Mouse (Mus musculus) heart, embryonic 13.5 days (tissue): Measurements from ENCODE around the gene Ptprg. TPM values are rescaled to one million over a fixed set of nuclear protein-coding genes. Genes with fewer than 3 reads are reported as not detected.

Source experiments
- ATAC-seq: fragments of 200-750 bp; cut with Nextera tagmentation; 2 replicates; pipeline ENCODE4 v1.8.0; 2017; ENCODE audit warnings: moderate TSS enrichment; ENCODE audit not compliant: insufficient number of reproducible peaks, low FRiP score, low TSS enrichment; ENCODE audit errors: extremely low read depth
- H3K27ac ChIP-seq: fragments of 300-500 bp; sonication (generic); replicated peaks from 2 replicates; pipeline ENCODE4 v1.5.1; 2015; ENCODE audit warnings: moderate library complexity, mild to moderate bottlenecking, inconsistent platforms
- H3K27me3 ChIP-seq: fragments of 300-500 bp; sonication (generic); replicated peaks from 2 replicates; pipeline ENCODE4 v1.6.1; 2015; ENCODE audit warnings: mild to moderate bottlenecking, inconsistent platforms
- H3K36me3 ChIP-seq: fragments of 300-500 bp; sonication (generic); 2 replicates; pipeline ENCODE4 v1.6.1; 2015; ENCODE audit warnings: mild to moderate bottlenecking, inconsistent platforms
- H3K4me1 ChIP-seq: fragments of 300-500 bp; sonication (generic); 2 replicates; pipeline ENCODE4 v1.6.1; 2015; ENCODE audit warnings: inconsistent platforms
- H3K4me2 ChIP-seq: fragments of 300-500 bp; sonication (generic); 2 replicates; pipeline ENCODE4 v1.6.1; 2015; ENCODE audit warnings: inconsistent platforms, mild to moderate bottlenecking, moderate library complexity
- H3K4me3 ChIP-seq: fragments of 300-500 bp; sonication (generic); 2 replicates; pipeline ENCODE4 v1.5.1; 2015; ENCODE audit warnings: moderate library complexity, mild to moderate bottlenecking, inconsistent platforms
- H3K9ac ChIP-seq: fragments of 300-500 bp; sonication (generic); 2 replicates; pipeline ENCODE4 v1.6.1; 2015; ENCODE audit warnings: inconsistent platforms, mild to moderate bottlenecking, moderate library complexity
- H3K9me3 ChIP-seq: fragments of 300-500 bp; sonication (generic); 2 replicates; pipeline ENCODE4 v1.6.1; 2016; ENCODE audit warnings: inconsistent platforms
- WGBS: fragments of 180-500 bp; shearing (Covaris S2); methylation state at CpG from one replicate; pipeline ENCODE4 v1.1.7; 2015; ENCODE audit warnings: mixed read lengths; 5-methylcytosine and 5-hydroxymethylcytosine counted together
- polyA plus RNA-seq: library from polyadenylated mRNA; unstranded; fragments of >200 nt; fragmentation: Nextera tagmentation; extraction: Ambion mirVana; gene quantifications from 2 replicates; pipeline ENCODE4 v1.2.1, GENCODE M21; 2015

Gene Ptprg
- polyA plus RNA-seq, 1 experiment from 2014 or later, result 18.3 TPM

GRCm38 (mm10) chr14:11688142-11688541, 134.8 kb downstream of the Ptprg start:
- Histone ChIP-seq H3K4me2 (no peak overlapping the region), H3K27ac (peak overlapping the region; percentile 58; the same call in 1 of the 2 replicates)
- 61% methylated on average over 6 of the region's 6 CpGs for WGBS

GRCm38 (mm10) chr14:11690066-11690465, 136.7 kb downstream of the Ptprg start:
- WGBS, result 88% methylated on average over 1 of the region's 1 CpGs
- Histone ChIP-seq H3K4me2 (no peak overlapping the region), H3K4me3 (no peak overlapping the region), H3K9ac (no peak overlapping the region), H3K4me1 (peaks cover 28% of the 10 kb centered on the region), H3K27me3 (no peaks in the 10 kb centered on the region), H3K9me3 (no peaks in the 10 kb centered on the region), H3K27ac (no peak overlapping the region), H3K36me3 (no peaks in the 10 kb centered on the region)
- no peak for ATAC-seq

More at GRCm38 (mm10) chr14:11688142-11688541, 134.8 kb downstream of the Ptprg start:
- H3K4me1 ChIP-seq, result peaks cover 37% of the 10 kb centered on the region
- H3K27me3 ChIP-seq, result no peaks in the 10 kb centered on the region
- ATAC-seq, result no peak
- no peak overlapping the region for H3K4me3 ChIP-seq
- H3K36me3 ChIP-seq, result no peaks in the 10 kb centered on the region
- no peaks in the 10 kb centered on the region for H3K9me3 ChIP-seq
- no peak overlapping the region for H3K9ac ChIP-seq

- ATAC-seq, result no peak
- 84% methylated on average over 3 of the region's 3 CpGs for WGBS
- no peak overlapping the region for H3K4me3 ChIP-seq
These were observed 138.2 kb downstream of the Ptprg start for GRCm38 (mm10) chr14:11691531-11691930.

GRCm38 (mm10) chr14:11698880-11699279, 145.5 kb downstream of the Ptprg start:
- Histone ChIP-seq H3K27ac (0 out of 2 replicates have a peak overlapping the region, but pooled peaks have one; percentile 0), H3K4me3 (no peak overlapping the region), H3K4me2 (no peak overlapping the region), H3K4me1 (peaks cover 52% of the 10 kb centered on the region), H3K36me3 (no peaks in the 10 kb centered on the region), H3K9me3 (no peaks in the 10 kb centered on the region), H3K9ac (no peak overlapping the region), H3K27me3 (no peaks in the 10 kb centered on the region)
- WGBS, result 60% methylated on average over 4 of the region's 4 CpGs
- no peak for ATAC-seq

More at GRCm38 (mm10) chr14:11691531-11691930, 138.2 kb downstream of the Ptprg start:
- no peaks in the 10 kb centered on the region for H3K9me3 ChIP-seq
- H3K36me3 ChIP-seq, result no peaks in the 10 kb centered on the region
- H3K4me1 ChIP-seq, result peaks cover 32% of the 10 kb centered on the region
- H3K27me3 ChIP-seq, result no peaks in the 10 kb centered on the region
- no peak overlapping the region for H3K9ac ChIP-seq
- H3K4me2 ChIP-seq, result no peak overlapping the region
- no peak overlapping the region for H3K27ac ChIP-seq

- Histone ChIP-seq H3K27ac (no peak overlapping the region), H3K9ac (no peak overlapping the region)
These were observed 146.3 kb downstream of the Ptprg start for GRCm38 (mm10) chr14:11699654-11700053.

GRCm38 (mm10) chr14:11701516-11702249, 148.4 kb downstream of the Ptprg start:
- no peaks in the 10 kb centered on the region for H3K27me3 ChIP-seq
- H3K36me3 ChIP-seq, result no peaks in the 10 kb centered on the region
- H3K4me2 ChIP-seq, result no peak overlapping the region
- H3K9me3 ChIP-seq, result no peaks in the 10 kb centered on the region
- no peak for ATAC-seq
- H3K4me3 ChIP-seq, result no peak overlapping the region
- H3K27ac ChIP-seq, result no peak overlapping the region
- peaks cover 54% of the 10 kb centered on the region for H3K4me1 ChIP-seq
- no peak overlapping the region for H3K9ac ChIP-seq
- WGBS, result 67% methylated on average over 9 of the region's 9 CpGs

More at GRCm38 (mm10) chr14:11699654-11700053, 146.3 kb downstream of the Ptprg start:
- H3K4me3 ChIP-seq, result no peak overlapping the region
- no peaks in the 10 kb centered on the region for H3K27me3 ChIP-seq
- peaks cover 53% of the 10 kb centered on the region for H3K4me1 ChIP-seq
- no peaks in the 10 kb centered on the region for H3K36me3 ChIP-seq
- ATAC-seq, result no peak
- WGBS, result 86% methylated on average over 2 of the region's 2 CpGs
- H3K4me2 ChIP-seq, result no peak overlapping the region
- no peaks in the 10 kb centered on the region for H3K9me3 ChIP-seq

- no peak overlapping the region for H3K27ac ChIP-seq
- no peak for ATAC-seq
- WGBS, result 61% methylated on average over 11 of the region's 11 CpGs
- no peak overlapping the region for H3K4me3 ChIP-seq
- no peaks in the 10 kb centered on the region for H3K27me3 ChIP-seq
- no peaks in the 10 kb centered on the region for H3K36me3 ChIP-seq
- H3K9me3 ChIP-seq, result no peaks in the 10 kb centered on the region
- H3K4me1 ChIP-seq, result peaks cover 54% of the 10 kb centered on the region
- H3K4me2 ChIP-seq, result no peak overlapping the region
- no peak overlapping the region for H3K9ac ChIP-seq
These were observed 149.6 kb downstream of the Ptprg start for GRCm38 (mm10) chr14:11702770-11703477.

- Histone ChIP-seq H3K4me3 (no peak overlapping the region), H3K27me3 (no peaks in the 10 kb centered on the region), H3K4me1 (peaks cover 46% of the 10 kb centered on the region), H3K27ac (no peak overlapping the region), H3K4me2 (no peak overlapping the region), H3K9me3 (no peaks in the 10 kb centered on the region), H3K9ac (no peak overlapping the region), H3K36me3 (no peaks in the 10 kb centered on the region)
- WGBS, result 23% methylated on average over 2 of the region's 2 CpGs
- no peak for ATAC-seq
These were observed 151.5 kb downstream of the Ptprg start for GRCm38 (mm10) chr14:11704871-11705270.

- H3K36me3 ChIP-seq, result no peaks in the 10 kb centered on the region
- no peak for ATAC-seq
- 85% methylated on average over 2 of the region's 2 CpGs for WGBS
These were observed 156.0 kb downstream of the Ptprg start for GRCm38 (mm10) chr14:11709352-11709751.

GRCm38 (mm10) chr14:11709798-11710197, 156.5 kb downstream of the Ptprg start:
- H3K36me3 ChIP-seq, result no peaks in the 10 kb centered on the region
- H3K9me3 ChIP-seq, result peaks cover 3% of the 10 kb centered on the region; the same call in 1 of the 2 replicates
- no peak for ATAC-seq
- peaks cover 24% of the 10 kb centered on the region for H3K4me1 ChIP-seq
- WGBS, result 42% methylated on average over 8 of the region's 8 CpGs
- no peaks in the 10 kb centered on the region for H3K27me3 ChIP-seq
- H3K4me3 ChIP-seq, result no peak overlapping the region
- no peak overlapping the region for H3K27ac ChIP-seq
- no peak overlapping the region for H3K9ac ChIP-seq
- no peak overlapping the region for H3K4me2 ChIP-seq

More at GRCm38 (mm10) chr14:11709352-11709751, 156.0 kb downstream of the Ptprg start:
- Histone ChIP-seq H3K9me3 (peaks cover 3% of the 10 kb centered on the region; the same call in 1 of the 2 replicates), H3K4me3 (no peak overlapping the region), H3K9ac (no peak overlapping the region), H3K4me1 (peaks cover 26% of the 10 kb centered on the region), H3K27ac (no peak overlapping the region), H3K4me2 (no peak overlapping the region), H3K27me3 (no peaks in the 10 kb centered on the region)

- Histone ChIP-seq H3K9me3 (peaks cover 3% of the 10 kb centered on the region; the same call in 1 of the 2 replicates), H3K9ac (no peak overlapping the region), H3K4me1 (peaks cover 16% of the 10 kb centered on the region), H3K36me3 (no peaks in the 10 kb centered on the region), H3K4me3 (no peak overlapping the region), H3K27ac (no peak overlapping the region), H3K27me3 (no peaks in the 10 kb centered on the region), H3K4me2 (no peak overlapping the region)
- no peak for ATAC-seq
- WGBS, result 87% methylated on average over 9 of the region's 9 CpGs
These were observed 157.2 kb downstream of the Ptprg start for GRCm38 (mm10) chr14:11710410-11711122.
